Mouse (Mus musculus) forebrain, postnatal 0 days (tissue): ENCODE measurements around the gene Slain2. TPM values are rescaled to one million over a fixed set of nuclear protein-coding genes. Genes with fewer than 3 reads are reported as not detected.
A peak's percentile ranks its signal among the peaks of the same experiment; 100 is the strongest.

ENCODE experiments used
- ATAC-seq: fragments of 200-750 bp; cut with Nextera tagmentation; 2 replicates; pipeline ENCODE4 v1.8.0; 2017; ENCODE audit warnings: mild to moderate bottlenecking, moderate library complexity
- DNase-seq: peaks from one replicate; pipeline ENCODE4 v3.0.0-alpha.2; 2015
- H3K27ac ChIP-seq: fragments of 300-500 bp; sonication (generic); 2 replicates; pipeline ENCODE4 v1.5.1; 2014; ENCODE audit warnings: low read depth, mild to moderate bottlenecking, antibody characterized with exemption, low read length, moderate library complexity, mixed read lengths
- H3K27me3 ChIP-seq: fragments of 300-500 bp; sonication (generic); 2 replicates; pipeline ENCODE4 v1.6.1; 2014; ENCODE audit warnings: mild to moderate bottlenecking, low read length, mixed read lengths; ENCODE audit not compliant: insufficient read depth
- H3K36me3 ChIP-seq: fragments of 300-500 bp; sonication (generic); 2 replicates; pipeline ENCODE4 v1.6.1; 2014; ENCODE audit warnings: mild to moderate bottlenecking, moderate library complexity; ENCODE audit not compliant: insufficient read depth
- H3K4me1 ChIP-seq: fragments of 300-500 bp; sonication (generic); 2 replicates; pipeline ENCODE4 v1.6.1; 2014; ENCODE audit warnings: antibody characterized with exemption; ENCODE audit not compliant: insufficient read depth
- H3K4me2 ChIP-seq: fragments of 300-500 bp; sonication (generic); 2 replicates; pipeline ENCODE4 v1.6.1; 2014; ENCODE audit warnings: low read depth, mild to moderate bottlenecking, moderate library complexity
- H3K4me3 ChIP-seq: fragments of 300-500 bp; sonication (generic); 2 replicates; pipeline ENCODE4 v1.5.1; 2014; ENCODE audit warnings: low read depth, low read length, mixed read lengths
- H3K9ac ChIP-seq: fragments of 300-500 bp; sonication (generic); 2 replicates; pipeline ENCODE4 v1.6.1; 2014; ENCODE audit warnings: mild to moderate bottlenecking
- H3K9me3 ChIP-seq: fragments of 300-500 bp; sonication (generic); 2 replicates; pipeline ENCODE4 v1.6.1; 2016; ENCODE audit warnings: low read length
- CTCF ChIP-seq: sonication (generic); IDR thresholded peaks from 2 replicates; pipeline ENCODE4 v1.5.1; 2016; ENCODE audit warnings: antibody characterized with exemption, control low read depth, low read depth
- WGBS: fragments of 180-500 bp; shearing (Covaris S2); extraction: QIAGEN DNeasy Blood & Tissue Kit; methylation state at CpG from one replicate; pipeline ENCODE4 v1.1.7; 2014; 5-methylcytosine and 5-hydroxymethylcytosine counted together
- polyA plus RNA-seq: library from polyadenylated mRNA; unstranded; fragments of >200 nt; fragmentation: Nextera tagmentation; extraction: Ambion mirVana; gene quantifications from 2 replicates; pipeline ENCODE4 v1.2.1, GENCODE M21; 2015
- total RNA-seq: library from RNA; depleted of rRNA; stranded (reverse); fragments of >200 nt; gene quantifications from 2 replicates; pipeline ENCODE4 v1.2.3, GENCODE M21; 2014

Slain2 gene
- total and polyA plus RNA-seq, 2 experiments from 2014 or later = 12.7 to 48.2 TPM

DNA sequence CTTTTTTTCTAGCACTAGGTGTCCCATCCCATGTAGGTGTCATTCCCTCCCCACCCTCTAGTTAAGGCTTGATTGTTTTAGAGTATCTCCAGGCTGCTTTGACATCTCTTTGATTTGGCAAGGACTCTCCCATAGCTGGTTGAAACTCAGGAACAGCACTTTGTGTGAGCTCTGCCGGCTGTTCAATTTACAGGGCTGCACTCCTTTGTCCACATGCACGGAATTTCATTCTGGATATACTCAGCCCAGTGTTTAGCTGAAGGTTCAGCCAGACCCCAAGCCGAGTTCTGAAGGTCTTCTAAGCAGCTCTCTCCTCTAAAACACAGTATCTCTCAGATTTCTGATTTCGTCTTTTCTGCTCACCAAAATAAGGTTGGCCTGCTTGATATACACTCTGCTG lies 58.3 kb downstream of the Slain2 start:
- ATAC-seq = no peak
- TF ChIP-seq CTCF = no peak
- Histone ChIP-seq H3K27me3 (no peaks in the 10 kb centered on the region), H3K4me2 (no peak overlapping the region), H3K9me3 (no peaks in the 10 kb centered on the region), H3K4me3 (no peak overlapping the region), H3K36me3 (peaks cover 43% of the 10 kb centered on the region), H3K4me1 (no peaks in the 10 kb centered on the region), H3K9ac (no peak overlapping the region), H3K27ac (no peak overlapping the region)
- 43% methylated on average over 4 of the region's 4 CpGs for WGBS
- DNase-seq = no peak

DNA sequence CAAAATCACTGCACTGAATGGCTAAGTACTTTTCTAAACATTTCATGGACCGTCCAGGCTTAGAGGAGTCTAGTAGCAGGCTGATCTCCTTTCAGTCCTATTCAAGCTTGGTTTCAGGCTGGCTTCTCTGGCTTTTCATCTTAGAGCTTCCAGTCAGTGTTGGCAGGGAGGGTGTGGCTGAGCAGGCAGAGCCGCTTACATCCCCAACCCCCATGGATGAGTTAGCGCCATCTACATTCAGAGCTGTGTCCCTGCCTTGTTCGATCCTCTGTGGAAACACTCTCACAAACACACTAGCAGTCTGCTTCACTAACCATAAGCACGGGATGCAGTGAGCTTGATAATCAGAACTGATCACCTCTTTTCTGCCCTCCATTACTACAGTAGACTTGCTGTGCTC lies 58.8 kb downstream of the Slain2 start:
- no peaks in the 10 kb centered on the region for H3K27me3 ChIP-seq
- ATAC-seq = peak; percentile 50
- H3K36me3 ChIP-seq = peaks cover 43% of the 10 kb centered on the region

DNA sequence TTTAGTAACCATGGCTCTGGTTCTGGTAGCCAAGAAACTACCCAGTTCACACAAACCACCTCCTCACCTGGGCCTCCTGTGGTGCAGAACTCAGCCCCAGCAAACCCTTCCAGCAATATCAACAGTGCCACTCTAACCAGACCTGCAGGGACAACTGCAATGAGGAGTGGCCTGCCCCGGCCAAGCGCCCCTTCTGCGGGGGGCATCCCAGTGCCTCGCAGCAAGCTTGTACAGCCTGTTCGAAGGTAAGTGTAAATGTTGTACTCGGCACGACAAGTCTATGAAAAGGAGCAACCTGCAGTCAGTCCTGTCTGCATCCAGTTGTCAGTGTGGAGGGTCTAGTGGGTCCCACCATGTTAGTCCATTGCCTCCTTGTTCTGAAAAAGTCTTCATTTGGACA lies 60.5 kb downstream of the Slain2 start, which contains the start of gene Gm10135:
Gene Gm10135 (minus strand): TSS at position 101 of the 400 bp plus-strand sequence.
- no peaks in the 10 kb centered on the region for H3K4me1 ChIP-seq
- no peaks in the 10 kb centered on the region for H3K27me3 ChIP-seq
- 95% methylated on average over 7 of the region's 7 CpGs for WGBS
- peaks cover 35% of the 10 kb centered on the region for H3K36me3 ChIP-seq
- no peak for DNase-seq
- ATAC-seq = no peak
- no peak within 1 kb of the TSS for H3K27ac ChIP-seq
- no peak for TF ChIP-seq CTCF
- no peaks in the 10 kb centered on the region for H3K9me3 ChIP-seq
- H3K4me2 ChIP-seq = no peak within 1 kb of the TSS
- no peak within 1 kb of the TSS for H3K4me3 ChIP-seq
- no peak within 1 kb of the TSS for H3K9ac ChIP-seq

More for the DNA sequence above, 58.8 kb downstream of the Slain2 start:
- Histone ChIP-seq H3K9me3 (no peaks in the 10 kb centered on the region), H3K4me1 (no peaks in the 10 kb centered on the region), H3K27ac (no peak overlapping the region), H3K4me3 (no peak overlapping the region), H3K4me2 (no peak overlapping the region), H3K9ac (no peak overlapping the region)
- 0 out of 2 replicates have a peak, but pooled peaks have one; percentile 29 for TF ChIP-seq CTCF
- no peak for DNase-seq
- WGBS = 42% methylated on average over 5 of the region's 5 CpGs

DNA sequence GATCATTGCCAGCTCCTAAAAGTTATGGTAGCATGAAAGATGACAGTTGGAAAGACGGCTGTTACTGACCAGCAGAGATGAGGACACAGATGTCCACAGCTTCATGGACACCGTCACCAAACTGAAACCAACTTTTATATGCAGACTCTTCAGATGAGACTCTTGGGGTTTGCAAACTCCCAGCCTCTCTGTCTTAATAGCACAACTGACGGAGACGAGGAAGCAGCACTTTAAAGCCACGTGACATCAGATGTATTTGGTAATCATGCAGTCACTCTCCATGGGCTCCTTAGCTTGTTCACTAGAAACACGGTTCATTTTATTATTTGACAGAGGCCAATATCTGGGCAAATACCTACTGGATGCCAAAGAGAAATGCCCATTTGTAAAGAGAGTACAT lies 61.9 kb downstream of the Slain2 start:
- 93% methylated on average over 6 of the region's 6 CpGs for WGBS

DNA sequence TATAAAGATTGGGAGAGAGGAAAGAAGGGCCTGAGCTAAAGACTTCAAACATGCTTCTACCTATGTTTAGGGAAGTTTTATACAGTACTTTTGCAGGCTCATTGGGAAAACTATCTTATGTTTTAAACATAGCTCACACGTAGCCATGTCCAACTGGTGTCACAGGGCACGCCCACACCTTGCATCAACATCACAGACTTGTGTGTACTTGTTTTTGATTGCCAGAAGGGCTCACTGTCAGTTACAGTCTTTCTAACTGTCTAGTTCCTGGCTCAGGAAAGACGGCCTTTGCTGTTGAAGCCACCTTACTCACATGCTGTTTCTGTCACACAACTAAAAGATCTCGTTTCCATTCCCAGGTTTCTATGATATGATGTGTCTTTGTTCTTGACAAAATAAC lies 62.4 kb downstream of the Slain2 start:
- Histone ChIP-seq H3K27ac (no peak overlapping the region), H3K9me3 (no peaks in the 10 kb centered on the region)

More for the DNA sequence above, 61.9 kb downstream of the Slain2 start:
- no peak for ATAC-seq
- no peak for TF ChIP-seq CTCF
- Histone ChIP-seq H3K36me3 (peaks cover 31% of the 10 kb centered on the region), H3K4me1 (no peaks in the 10 kb centered on the region), H3K4me2 (no peak overlapping the region), H3K27me3 (no peaks in the 10 kb centered on the region), H3K4me3 (no peak overlapping the region), H3K9ac (no peak overlapping the region), H3K27ac (no peak overlapping the region), H3K9me3 (no peaks in the 10 kb centered on the region)
- DNase-seq = no peak

DNA sequence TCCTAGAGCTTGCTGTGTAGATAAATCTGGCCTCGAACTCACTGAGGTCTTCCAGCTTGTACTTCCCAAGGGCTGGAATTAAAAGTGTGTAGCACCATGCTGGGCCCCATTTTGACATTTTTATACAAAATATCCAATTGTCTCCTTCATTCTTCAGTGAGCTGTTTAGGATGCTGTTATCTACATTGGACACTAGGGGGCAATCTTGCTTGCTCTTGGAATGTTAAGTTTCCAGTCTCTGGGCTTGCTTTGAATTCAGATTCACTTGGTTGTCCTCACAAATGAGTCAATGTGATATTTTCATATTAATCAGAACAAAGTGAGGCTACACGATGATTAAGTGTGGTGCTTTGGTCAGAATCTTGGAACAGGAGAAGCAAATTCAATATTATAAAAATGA lies 70.0 kb downstream of the Slain2 start:
- no peaks in the 10 kb centered on the region for H3K27me3 ChIP-seq
- peak; percentile 88 for TF ChIP-seq CTCF
- no peak overlapping the region for H3K4me3 ChIP-seq
- H3K36me3 ChIP-seq = peaks cover 6% of the 10 kb centered on the region; the same call in 1 of the 2 replicates
- H3K27ac ChIP-seq = no peak overlapping the region
- no peaks in the 10 kb centered on the region for H3K9me3 ChIP-seq
- no peak overlapping the region for H3K4me2 ChIP-seq
- no peaks in the 10 kb centered on the region for H3K4me1 ChIP-seq
- ATAC-seq (peak; percentile 60), DNase-seq (peak; percentile 76)
- WGBS = 6% methylated on average over 2 of the region's 2 CpGs
- H3K9ac ChIP-seq = no peak overlapping the region

More for the DNA sequence above, 62.4 kb downstream of the Slain2 start:
- peaks cover 28% of the 10 kb centered on the region for H3K36me3 ChIP-seq
- H3K4me1 ChIP-seq = no peaks in the 10 kb centered on the region
- WGBS = 82% methylated on average over 4 of the region's 4 CpGs
- ATAC-seq (no peak), DNase-seq (no peak)
- no peak overlapping the region for H3K4me2 ChIP-seq
- no peak overlapping the region for H3K4me3 ChIP-seq
- no peaks in the 10 kb centered on the region for H3K27me3 ChIP-seq
- TF ChIP-seq CTCF = no peak
- no peak overlapping the region for H3K9ac ChIP-seq

DNA sequence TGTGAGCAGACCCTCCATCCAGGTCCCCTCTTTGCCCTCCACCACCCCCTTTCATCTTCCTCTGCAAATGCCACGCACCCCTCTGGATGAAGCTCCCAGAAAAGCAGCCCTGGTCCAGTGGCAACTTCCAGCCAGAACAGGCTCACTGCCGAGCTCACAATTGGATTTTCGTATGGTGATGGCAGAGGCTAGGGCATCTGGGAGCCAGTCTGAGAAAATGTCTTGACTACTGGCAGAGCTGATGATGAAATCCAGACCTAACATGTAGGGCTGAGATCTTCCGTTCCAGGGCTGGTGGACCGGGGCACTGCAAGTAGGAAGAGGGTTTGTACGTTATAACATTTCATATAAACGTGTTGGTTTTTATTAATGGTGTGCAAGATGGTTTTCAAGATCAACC lies 73.7 kb downstream of the Slain2 start:
- TF ChIP-seq CTCF = no peak
- H3K27me3 ChIP-seq = no peaks in the 10 kb centered on the region
- H3K9me3 ChIP-seq = no peaks in the 10 kb centered on the region
- 0 out of 2 replicates have a peak, but pooled peaks cover 3% of the 10 kb centered on the region for H3K4me1 ChIP-seq
- H3K4me2 ChIP-seq = no peak overlapping the region
- WGBS = 91% methylated on average over 7 of the region's 7 CpGs
- H3K27ac ChIP-seq = no peak overlapping the region
- no peak overlapping the region for H3K9ac ChIP-seq
- no peak overlapping the region for H3K4me3 ChIP-seq
- DNase-seq = no peak
- ATAC-seq = no peak
- H3K36me3 ChIP-seq = no peaks in the 10 kb centered on the region
